Comparison of ENCODE assay signal across 9 mouse cellular contexts in the genomic region with DNA sequence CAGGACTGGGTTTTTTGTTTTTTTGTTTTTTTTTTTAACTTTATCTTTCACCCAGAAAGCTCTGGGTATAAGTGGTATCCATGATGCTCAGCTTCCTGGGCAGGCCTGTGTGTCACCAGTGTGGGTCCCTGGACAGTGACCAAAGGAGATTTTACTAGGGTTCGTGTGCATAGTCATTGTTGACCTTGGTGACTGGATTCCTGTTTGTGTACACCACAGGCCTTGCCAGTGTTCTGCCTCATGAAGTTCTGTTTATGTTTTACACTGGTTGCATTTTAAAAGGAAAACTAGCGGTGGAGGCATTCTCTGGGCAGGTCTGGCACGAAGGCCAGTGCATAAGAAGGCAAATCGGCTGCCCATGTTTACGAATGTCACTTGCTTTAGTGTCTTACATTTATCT.
DNase-seq lines count a peak whose midpoint lies in the region; ATAC-seq and TF ChIP-seq lines count a peak whose summit lies in the region.
"Had no signal": no experiment of that assay in that cellular context is flagged by ENCODE, and none has a peak within 500 bp of the region (broad histone marks: within the 10 kb centered on the region; RNA-seq: fewer than 3 reads in every experiment).

No protein-coding gene starts in this region.

- CTCF ChIA-PET in Patski (lab: Charles Lee) = interaction anchor here (1.1 to 5.3 kb wide), 6 partner anchors 13 to 118 kb away, joined by 3 to 23 read pairs (median 4); no protein-coding TSS in a partner anchor

- peak; percentile 55 for ATAC-seq in Patski
- ATAC-seq in intestine, embryonic 14.5 days (replicated peaks; ENCODE audit: low FRiP score, low TSS enrichment, low read depth) = no peak
- no peak for ATAC-seq in activated CD4-positive, CD25-positive, alpha-beta regulatory T cell, adult 4 months
- ATAC-seq in granulocyte monocyte progenitor cell, adult 5-6 weeks (replicated peaks; ENCODE audit: poor library complexity, severe bottlenecking) = no peak

- DNase-seq in heart, adult 11 months = peak; percentile 91
- DNase-seq in heart, postnatal 14 days = no peak
- DNase-seq in Patski (ENCODE audit: low read depth, low spot score) = no peak
- DNase-seq in intestine, embryonic 14.5 days (ENCODE audit: low spot score) = no peak
- DNase-seq in kidney, postnatal 25 days = peak; percentile 62 to 75
- DNase-seq in embryo, embryonic 10 days (ENCODE audit: low spot score) = no peak
- DNase-seq: embryo, embryonic 11 days had no signal

- POLR2A ChIA-PET in Patski (lab: Charles Lee) = interaction anchor here (0.6 to 2.9 kb wide), 4 partner anchors 13 to 35 kb away, joined by 3 to 8 read pairs (median 4); no protein-coding TSS in a partner anchor

- peak overlapping the region; percentile 7 for H3K4me2 ChIP-seq in intestine, embryonic 14.5 days (ENCODE audit: low read length)

- no peak overlapping the region for H3K4me3 ChIP-seq in intestine, embryonic 14.5 days (ENCODE audit: low read depth, low read length)

- TF ChIP-seq CTCF in Patski (IDR thresholded peaks at IDR 0.05) = no peak

- in situ Hi-C loops in Patski (cut with MboI; ENCODE audit: low pct_unique_long_range_greater_than_20kb) = no loop called here

- peaks cover 25% of the 10 kb centered on the region for H3K4me1 ChIP-seq in intestine, embryonic 14.5 days (replicated peaks; ENCODE audit: control insufficient read depth, insufficient read depth, low read length)

- H3K36me3 ChIP-seq in intestine, embryonic 14.5 days (ENCODE audit: control insufficient read depth, insufficient read depth, low read length) = no peaks in the 10 kb centered on the region

- no peaks in the 10 kb centered on the region for H3K27me3 ChIP-seq in Patski
- no peaks in the 10 kb centered on the region for H3K27me3 ChIP-seq in intestine, embryonic 14.5 days (replicated peaks; ENCODE audit: control insufficient read depth, insufficient read depth, low read length)

- no peak overlapping the region for H3K27ac ChIP-seq in intestine, embryonic 14.5 days (ENCODE audit: low read depth)

- intact Hi-C loops in heart, postnatal 14 days (cut with DNase I) = no loop called here

- no peaks in the 10 kb centered on the region for H3K9me3 ChIP-seq in intestine, embryonic 14.5 days (ENCODE audit: control insufficient read depth, low read length)

- H3K9ac ChIP-seq in intestine, embryonic 14.5 days (ENCODE audit: low read length) = no peak overlapping the region

- 56% methylated on average over 5 of the region's 5 CpGs for WGBS in intestine, embryonic 14.5 days

Comparison
In these comparisons a context has a peak if more than half of its experiments do, and no peak if none do; other contexts are left out.
1. DNase-seq: peak in heart, adult 11 months (single experiment) and kidney, postnatal 25 days (2 of 2); none in heart, postnatal 14 days (0 of 2), Patski (single experiment), intestine, embryonic 14.5 days (single experiment) and embryo, embryonic 10 days (single experiment).